Mouse (Mus musculus): ENCODE results near the gene Ctrb1. TPM values are rescaled to one million over a fixed set of nuclear protein-coding genes. Genes with fewer than 3 reads are reported as not detected.

Ctrb1 gene
- total RNA-seq, 2 experiments from 2014 or later = not detected

GRCm38 (mm10) chr8:111641064-111641463, 49.7 kb downstream of the Ctrb1 start:
- ATAC-seq (replicated peaks; ENCODE audit: low FRiP score, poor library complexity, severe bottlenecking) = no peak

- ATAC-seq (replicated peaks; ENCODE audit: low FRiP score, poor library complexity, severe bottlenecking) = no peak
These were observed 52.7 kb downstream of the Ctrb1 start for GRCm38 (mm10) chr8:111638086-111638485.

Other genes starting within 250 kb of the Ctrb1 start
- gene Wdr59, start 168.9 kb downstream of the Ctrb1 start, total RNA-seq (2015; ENCODE audit: low replicate concordance) = 1.4 and 2.5 TPM in 2 replicates
- gene Wdr59, start 168.9 kb downstream of the Ctrb1 start, total RNA-seq (2017; ENCODE audit: low replicate concordance) = 0.98 and 1.3 TPM in 2 replicates
- 7.9 and 19.7 TPM in 2 replicates for gene Znrf1, start 154.9 kb downstream of the Ctrb1 start, total RNA-seq (2015; ENCODE audit: low replicate concordance)
- 4.8 and 13.7 TPM in 2 replicates for gene Znrf1, start 154.9 kb downstream of the Ctrb1 start, total RNA-seq (2017; ENCODE audit: low replicate concordance)
- gene Ldhd, start 60.6 kb downstream of the Ctrb1 start, total RNA-seq (2015; ENCODE audit: low replicate concordance) = not detected in 2 replicates
- gene Ldhd, start 60.6 kb downstream of the Ctrb1 start, total RNA-seq (2017; ENCODE audit: low replicate concordance) = 0.15 TPM in 1 of 2 replicates, not detected in the other
- gene Zfp1, start 47.6 kb downstream of the Ctrb1 start, total RNA-seq (2015; ENCODE audit: low replicate concordance) = 3.6 and 11.3 TPM in 2 replicates
- gene Zfp1, start 47.6 kb downstream of the Ctrb1 start, total RNA-seq (2017; ENCODE audit: low replicate concordance) = 2.1 TPM in 1 of 2 replicates, not detected in the other
- not detected in 2 replicates for gene Bcar1, start 52.8 kb upstream of the Ctrb1 start, total RNA-seq (2015; ENCODE audit: low replicate concordance)
- 0.64 TPM in 1 of 2 replicates, not detected in the other for gene Bcar1, start 52.8 kb upstream of the Ctrb1 start, total RNA-seq (2017; ENCODE audit: low replicate concordance)
- 59.1 and 61.6 TPM in 2 replicates for gene Cfdp1, start 163.3 kb upstream of the Ctrb1 start, total RNA-seq (2015; ENCODE audit: low replicate concordance)
- gene Cfdp1, start 163.3 kb upstream of the Ctrb1 start, total RNA-seq (2017; ENCODE audit: low replicate concordance) = 38.0 and 46.9 TPM in 2 replicates
- 11.3 and 11.5 TPM in 2 replicates for gene Tmem170, start 185.7 kb upstream of the Ctrb1 start, total RNA-seq (2015; ENCODE audit: low replicate concordance)
- 5.4 and 9.2 TPM in 2 replicates for gene Tmem170, start 185.7 kb upstream of the Ctrb1 start, total RNA-seq (2017; ENCODE audit: low replicate concordance)
- not detected in 2 replicates for gene Chst5, start 219.4 kb upstream of the Ctrb1 start, total RNA-seq (2015; ENCODE audit: low replicate concordance)
- not detected in 2 replicates for gene Chst5, start 219.4 kb upstream of the Ctrb1 start, total RNA-seq (2017; ENCODE audit: low replicate concordance)
- gene Tmem231, start 242.9 kb upstream of the Ctrb1 start, total RNA-seq (2015; ENCODE audit: low replicate concordance) = 5.8 and 8.0 TPM in 2 replicates
- gene Tmem231, start 242.9 kb upstream of the Ctrb1 start, total RNA-seq (2017; ENCODE audit: low replicate concordance) = 18.7 and 19.3 TPM in 2 replicates
- 108 and 118 TPM in 2 replicates for gene Gabarapl2, start 249.7 kb upstream of the Ctrb1 start, total RNA-seq (2015; ENCODE audit: low replicate concordance)
- 89.5 and 99.1 TPM in 2 replicates for gene Gabarapl2, start 249.7 kb upstream of the Ctrb1 start, total RNA-seq (2017; ENCODE audit: low replicate concordance)